Mouse (Mus musculus) gastrocnemius, adult 18-20 months (tissue): ENCODE measurements around the gene Unc5c. TPM values are rescaled to one million over a fixed set of nuclear protein-coding genes. Genes with fewer than 3 reads are reported as not detected.

ENCODE experiments used
- DNase-seq: peaks from one replicate; pipeline ENCODE4 v3.0.0; 2021; ENCODE audit warnings: low spot score
- total RNA-seq, 2 experiments: library from RNA; stranded (reverse); gene quantifications; 2 replicates each; pipeline ENCODE4 v1.2.3; 2021

Gene Unc5c
- total RNA-seq, 2 experiments from 2014 or later, result 0.02 TPM; not detected in 1

DNA sequence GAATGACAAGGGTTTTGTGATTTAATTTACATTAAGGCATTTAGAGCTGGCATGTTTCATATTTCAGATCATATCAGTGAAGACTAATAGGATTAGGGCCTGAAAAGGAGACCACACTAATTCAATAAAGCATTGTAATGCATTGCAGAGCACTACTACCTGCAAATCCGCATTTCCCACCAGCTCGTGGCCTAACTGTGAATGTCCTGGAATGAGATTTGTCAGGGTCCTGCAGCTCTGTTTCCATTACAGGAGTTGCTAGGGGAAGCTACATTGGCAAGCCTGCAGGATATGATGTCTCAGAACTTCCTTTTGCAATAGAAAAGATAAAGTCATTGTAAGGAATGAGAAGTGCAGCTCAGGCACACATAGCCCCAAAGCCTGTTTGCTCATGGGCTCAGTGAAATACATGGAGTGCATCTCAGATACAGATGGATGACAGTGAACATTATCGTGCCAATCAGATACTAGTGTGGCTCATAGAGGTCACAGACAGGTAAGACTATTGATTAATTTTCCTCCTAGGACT is 236.4 kb downstream of the Unc5c start:
- DNase-seq, result no peak

DNA sequence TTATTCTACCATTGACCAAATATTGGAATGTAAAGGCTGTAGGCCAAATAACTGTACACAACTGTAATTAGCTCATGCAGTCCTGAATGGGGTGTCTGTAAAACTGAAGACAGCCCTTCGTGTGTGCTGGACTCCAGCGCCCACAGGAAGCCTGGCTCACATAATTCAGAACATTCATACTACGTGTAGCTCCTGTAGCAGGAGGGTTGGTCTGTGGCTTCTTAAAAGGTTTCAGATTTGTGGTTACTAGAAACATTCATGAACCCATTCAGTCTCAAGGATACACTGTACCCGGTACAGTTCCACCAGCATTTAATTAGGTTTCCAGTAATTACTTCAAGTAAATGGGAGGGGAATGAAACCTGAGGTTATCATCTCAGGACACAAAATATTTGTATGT is 246.6 kb downstream of the Unc5c start:
- no peak for DNase-seq

DNA sequence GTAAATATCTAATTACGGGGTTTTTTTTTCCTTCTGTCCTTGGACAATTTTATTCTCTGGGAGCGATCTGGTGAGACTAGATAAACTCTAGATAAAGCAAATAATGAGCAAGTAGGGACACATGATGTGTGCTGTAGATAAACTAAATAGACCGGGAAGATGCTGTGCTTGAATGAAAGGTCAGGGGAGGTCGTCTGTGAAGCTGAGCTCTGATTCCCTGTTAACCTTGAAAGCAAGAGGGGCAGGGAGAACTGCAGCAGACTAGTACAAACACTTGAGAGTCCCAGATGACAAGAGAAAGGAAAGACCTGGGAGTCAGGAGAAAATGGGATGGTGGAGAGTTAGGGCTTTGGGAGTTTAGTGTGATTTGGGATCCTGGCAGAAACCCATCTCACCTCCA is 251.4 kb downstream of the Unc5c start:
- DNase-seq, result no peak

DNA sequence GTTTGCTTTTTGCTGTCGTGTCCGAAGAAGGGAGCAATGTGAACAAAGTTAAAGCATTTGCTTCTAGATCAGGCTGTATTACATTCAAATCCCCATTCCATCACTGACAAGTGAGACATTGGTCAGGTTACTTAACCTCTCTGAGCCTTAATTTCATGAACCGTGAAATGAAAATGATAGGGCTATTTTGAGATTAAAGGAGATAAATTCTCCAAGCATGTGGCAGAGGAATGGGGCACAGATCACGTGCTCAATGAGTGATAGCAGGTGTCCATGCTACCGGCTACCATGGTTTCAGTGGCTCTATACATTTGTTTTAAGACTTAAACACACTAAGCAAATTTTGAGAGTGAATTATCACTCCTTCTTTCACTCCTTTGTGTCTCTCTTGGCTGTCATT is 254.0 kb downstream of the Unc5c start:
- no peak for DNase-seq

DNA sequence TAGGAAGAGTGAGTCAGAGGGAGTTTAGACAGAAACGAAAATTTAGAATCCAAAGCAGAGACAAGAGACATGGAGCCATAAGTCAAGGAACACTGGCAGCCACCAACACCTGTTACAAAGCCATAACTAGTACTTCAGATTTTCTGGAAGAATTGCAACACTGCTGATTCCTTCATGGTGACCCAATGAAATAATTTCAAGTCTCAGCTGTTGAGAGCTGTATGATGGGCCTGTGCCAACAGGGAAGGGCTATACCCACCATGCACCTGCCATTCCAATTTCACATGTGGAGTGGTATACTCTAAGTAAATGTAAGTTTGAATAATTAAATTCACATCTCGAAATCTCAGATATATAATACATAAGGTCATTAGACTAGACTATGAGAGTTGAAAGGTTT is 259.5 kb downstream of the Unc5c start:
- DNase-seq, result no peak

DNA sequence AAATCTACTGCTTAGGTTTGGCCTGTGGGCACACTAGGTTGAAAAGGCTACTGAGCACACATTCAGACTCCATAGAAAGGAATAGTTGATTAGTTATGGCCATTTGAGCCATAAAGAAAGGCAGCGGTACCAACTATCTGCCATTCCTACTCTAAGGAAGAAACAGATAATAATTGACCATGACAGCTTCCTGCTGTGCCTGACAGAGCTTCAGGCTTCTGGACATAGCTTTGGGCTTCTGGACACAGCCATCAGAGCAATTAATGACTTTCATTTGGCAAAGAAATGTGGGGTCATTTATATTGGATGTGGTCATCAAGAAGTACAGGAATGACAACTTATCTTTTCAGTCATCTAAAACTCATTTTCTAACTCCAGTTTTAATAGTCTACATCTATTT is 260.4 kb downstream of the Unc5c start:
- no peak for DNase-seq

- DNase-seq, result no peak
Observed at GRCm38 (mm10) chr3:141733844-141734243, 268.8 kb downstream of the Unc5c start.

GRCm38 (mm10) chr3:141735285-141735684 is 270.3 kb downstream of the Unc5c start:
- DNase-seq, result no peak

DNA sequence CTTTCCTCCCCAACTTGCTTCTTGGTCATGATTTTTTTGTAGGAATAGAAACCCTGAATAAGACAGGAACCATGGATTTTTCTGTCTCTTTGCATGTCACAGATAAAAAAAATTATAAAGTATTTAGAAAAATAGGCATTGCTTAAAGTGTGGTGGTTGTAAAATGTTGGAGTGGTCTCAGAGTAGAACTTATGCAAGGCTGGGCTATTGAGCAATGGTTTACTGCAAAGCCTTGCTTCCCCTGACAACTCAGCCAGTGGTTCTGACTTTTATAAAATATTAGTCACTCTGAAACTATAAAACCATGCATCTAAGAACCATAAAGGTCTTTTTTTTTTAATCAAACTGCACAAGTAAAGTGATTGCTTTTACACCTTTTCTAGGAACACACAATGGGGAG is 280.3 kb downstream of the Unc5c start:
- DNase-seq, result no peak

DNA sequence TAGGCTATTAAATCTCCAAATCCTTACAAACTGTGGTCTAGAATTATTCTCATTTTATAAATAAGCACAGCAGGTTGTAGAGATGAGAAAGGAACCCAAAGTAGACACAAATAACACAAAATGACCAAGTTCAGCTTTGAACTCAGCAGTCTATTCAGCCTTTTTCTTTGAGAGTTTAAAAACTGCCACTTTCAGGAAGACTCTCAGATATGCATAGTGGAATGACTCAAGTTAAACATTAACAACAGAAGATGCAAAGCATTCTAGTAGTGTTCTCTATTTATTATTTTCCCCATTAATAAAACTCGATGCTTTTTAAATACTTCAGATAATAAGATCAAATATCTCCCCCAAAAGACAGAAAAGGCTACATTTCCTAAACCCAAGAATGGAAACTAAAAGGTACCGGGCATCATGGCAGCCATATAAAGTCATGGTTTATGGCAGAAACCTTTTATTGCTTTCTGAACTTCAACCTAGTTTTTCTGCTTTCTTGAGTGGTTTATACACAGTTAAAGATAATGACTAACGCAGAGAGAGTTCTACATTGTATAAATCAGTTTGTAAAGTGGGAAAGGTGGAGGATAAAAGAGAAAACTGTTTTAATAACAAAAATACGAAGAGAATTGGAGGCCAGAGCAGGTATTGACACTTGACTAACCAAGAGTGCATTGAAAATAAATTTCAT is 283.8 kb downstream of the Unc5c start:
- DNase-seq, result no peak

DNA sequence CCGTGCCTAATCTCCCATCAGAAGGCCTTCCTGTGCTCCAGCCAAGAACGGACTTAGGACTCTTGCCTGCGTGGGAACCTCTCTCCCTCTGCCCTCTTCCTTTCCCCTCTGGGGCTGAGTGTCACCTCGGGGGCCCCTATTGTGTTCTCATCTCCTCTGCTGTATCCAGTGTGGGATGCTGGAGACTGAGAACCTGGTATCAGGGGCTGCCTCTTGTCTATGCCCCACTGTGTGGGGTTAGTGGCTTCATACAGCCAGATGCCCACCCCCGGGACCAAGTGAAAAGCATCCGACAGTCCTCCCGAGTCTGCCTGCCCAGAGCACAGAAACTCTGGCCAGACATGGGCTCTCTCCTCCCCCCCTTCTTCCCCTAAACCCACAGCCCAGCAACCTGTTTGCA is 287.2 kb downstream of the Unc5c start:
- no peak for DNase-seq

GRCm38 (mm10) chr3:141757259-141757658 is 292.2 kb downstream of the Unc5c start:
- DNase-seq, result no peak

GRCm38 (mm10) chr3:141778411-141778919 is 313.4 kb downstream of the Unc5c start:
- no peak for DNase-seq

DNA sequence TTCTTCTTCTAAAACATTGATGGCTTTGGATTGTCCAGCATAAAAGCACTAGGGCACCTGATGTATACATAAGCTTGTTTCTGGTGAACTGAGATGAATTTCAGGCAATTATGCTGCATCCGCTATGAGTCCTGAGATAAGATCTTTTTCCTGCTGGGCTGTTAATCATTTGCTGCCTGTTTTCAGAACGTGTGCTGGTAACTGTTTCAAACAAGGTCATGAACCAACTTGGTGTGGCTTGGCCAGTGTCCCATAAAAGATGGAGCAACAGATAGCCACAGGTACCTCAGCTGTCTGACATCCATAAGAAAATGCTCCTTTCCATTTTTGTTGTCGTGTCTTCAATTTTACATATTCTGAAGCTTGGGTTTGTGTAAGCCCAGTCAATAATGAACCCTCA is 314.2 kb downstream of the Unc5c start:
- DNase-seq, result no peak

- no peak for DNase-seq
Observed at GRCm38 (mm10) chr3:141782553-141782952, 317.5 kb downstream of the Unc5c start.

DNA sequence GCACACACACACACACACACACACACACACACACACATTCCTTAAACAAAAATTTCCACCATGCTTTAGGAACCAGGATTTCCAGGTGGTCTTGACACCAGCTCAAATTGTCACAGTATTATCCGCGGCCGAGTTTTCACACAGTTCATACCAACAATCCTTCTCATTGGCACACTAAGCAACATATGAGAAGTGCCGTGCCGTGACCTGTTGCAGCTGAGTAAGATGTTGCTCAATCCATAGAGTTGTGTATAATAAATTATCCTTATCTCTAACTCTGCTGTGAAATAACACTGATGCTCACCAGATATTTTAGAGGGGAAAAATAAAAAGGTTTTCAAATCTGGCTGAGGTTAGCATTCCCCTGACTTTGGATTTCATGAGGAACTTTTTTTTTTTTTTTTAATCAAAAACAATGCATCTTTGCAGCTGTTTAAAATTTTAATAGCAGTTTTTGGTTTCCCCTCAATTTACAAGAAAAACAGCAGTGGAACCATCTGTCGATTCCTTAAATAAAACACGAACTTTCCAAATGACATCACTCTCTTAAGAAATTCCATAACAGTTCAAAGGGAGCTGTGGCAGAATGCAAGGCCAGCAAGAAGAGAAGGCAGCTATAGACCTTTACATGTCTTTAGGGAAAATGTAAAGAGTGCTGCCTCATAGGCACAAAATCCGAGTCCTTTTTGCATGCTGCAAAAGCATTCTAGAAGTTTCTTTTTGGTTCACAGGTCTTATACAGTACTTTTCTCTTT is 326.2 kb downstream of the Unc5c start:
- DNase-seq, result no peak

DNA sequence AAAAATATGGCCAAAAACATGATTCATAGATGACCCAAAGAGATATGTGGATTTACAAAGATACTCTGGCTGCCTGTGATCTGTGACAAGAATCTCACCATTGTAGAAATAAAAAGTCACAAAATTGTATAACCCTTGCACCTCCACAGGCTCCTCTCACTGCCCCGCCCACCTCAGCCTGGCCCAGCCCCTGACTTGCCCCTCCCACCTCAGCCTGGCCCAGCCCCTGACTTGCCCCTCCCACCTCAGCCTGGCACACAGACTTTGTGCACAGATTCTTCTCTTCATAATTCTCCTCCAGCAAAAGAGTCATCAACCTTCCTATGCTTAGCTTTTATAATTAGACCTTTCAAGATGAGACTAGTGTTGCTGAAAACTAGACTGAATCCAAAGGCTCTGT is 327.1 kb downstream of the Unc5c start:
- DNase-seq, result no peak

- no peak for DNase-seq
Observed at GRCm38 (mm10) chr3:141793755-141794154, 328.7 kb downstream of the Unc5c start.

GRCm38 (mm10) chr3:141794371-141794770 is 329.4 kb downstream of the Unc5c start:
- DNase-seq, result no peak

DNA sequence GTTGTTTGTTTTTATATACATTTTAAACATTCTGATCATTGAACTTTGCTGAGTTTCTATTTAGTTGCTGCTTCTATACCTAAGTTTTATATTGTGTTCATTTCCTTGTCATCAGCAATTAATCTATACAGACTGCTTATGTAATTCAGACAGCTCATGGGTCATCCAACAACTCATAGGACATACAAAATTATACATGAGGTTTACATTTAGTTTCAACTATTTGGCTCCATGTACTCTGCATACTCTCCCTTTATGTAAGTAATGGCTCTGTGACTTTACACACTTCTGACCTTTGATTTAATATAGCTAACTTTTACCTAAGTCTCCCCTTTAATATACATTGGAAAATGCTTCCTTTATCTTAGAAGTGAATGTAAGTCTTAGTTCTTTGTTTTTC is 332.4 kb downstream of the Unc5c start:
- DNase-seq, result no peak

DNA sequence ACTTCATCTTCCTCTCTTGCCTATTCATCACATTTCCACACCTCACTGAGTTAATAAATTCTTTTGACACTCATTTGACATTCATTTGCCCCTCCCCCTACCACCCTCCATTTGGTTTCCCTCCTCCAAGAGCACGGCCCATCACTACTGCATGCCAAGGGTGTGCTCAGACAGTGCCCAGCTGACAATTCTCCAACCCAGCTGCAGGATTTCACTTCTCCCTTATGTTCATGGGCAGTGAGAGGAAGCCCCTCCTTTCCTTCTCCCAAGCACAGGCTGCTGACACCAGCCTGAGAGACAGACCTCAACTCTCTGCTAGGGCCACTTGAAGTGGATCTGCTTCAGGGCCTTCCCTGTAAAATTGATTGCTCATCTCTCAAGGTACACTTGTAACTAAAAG is 332.8 kb downstream of the Unc5c start:
- DNase-seq, result no peak

- no peak for DNase-seq
Observed at GRCm38 (mm10) chr3:141804133-141804532, 339.1 kb downstream of the Unc5c start.

GRCm38 (mm10) chr3:141809581-141809980 is 344.6 kb downstream of the Unc5c start:
- no peak for DNase-seq
